Mouse (Mus musculus): Measurements from ENCODE around the gene Olfr1042.

- TF ChIP-seq CTCF (IDR thresholded peaks at IDR 0.05; ENCODE audit: low read depth): no peak
- no peak for TF ChIP-seq EP300 (IDR thresholded peaks at IDR 0.05; ENCODE audit: low read depth)
Measured at GRCm38 (mm10) chr2:86161738-86162137, at the start of gene Olfr1042.

Measured in liver, postnatal 0 days (tissue).